Mouse (Mus musculus) liver (tissue): ENCODE measurements around the gene Akap2.

Source experiments
- DNase-seq: peaks from one replicate; pipeline ENCODE4 v3.0.0-alpha.2; 2020; ENCODE audit warnings: mixed read lengths

Gene Akap2

GRCm38 (mm10) chr4:57916201-57916661 lies 198.8 kb downstream of the Akap2 start, which contains the start of gene D630039A03Rik:
D630039A03Rik (minus strand) TSS chr4:57916297.
- peak; percentile 27 for DNase-seq

- no peak for DNase-seq
Measured at GRCm38 (mm10) chr4:57916711-57917110, 199.3 kb downstream of the Akap2 start.

DNA sequence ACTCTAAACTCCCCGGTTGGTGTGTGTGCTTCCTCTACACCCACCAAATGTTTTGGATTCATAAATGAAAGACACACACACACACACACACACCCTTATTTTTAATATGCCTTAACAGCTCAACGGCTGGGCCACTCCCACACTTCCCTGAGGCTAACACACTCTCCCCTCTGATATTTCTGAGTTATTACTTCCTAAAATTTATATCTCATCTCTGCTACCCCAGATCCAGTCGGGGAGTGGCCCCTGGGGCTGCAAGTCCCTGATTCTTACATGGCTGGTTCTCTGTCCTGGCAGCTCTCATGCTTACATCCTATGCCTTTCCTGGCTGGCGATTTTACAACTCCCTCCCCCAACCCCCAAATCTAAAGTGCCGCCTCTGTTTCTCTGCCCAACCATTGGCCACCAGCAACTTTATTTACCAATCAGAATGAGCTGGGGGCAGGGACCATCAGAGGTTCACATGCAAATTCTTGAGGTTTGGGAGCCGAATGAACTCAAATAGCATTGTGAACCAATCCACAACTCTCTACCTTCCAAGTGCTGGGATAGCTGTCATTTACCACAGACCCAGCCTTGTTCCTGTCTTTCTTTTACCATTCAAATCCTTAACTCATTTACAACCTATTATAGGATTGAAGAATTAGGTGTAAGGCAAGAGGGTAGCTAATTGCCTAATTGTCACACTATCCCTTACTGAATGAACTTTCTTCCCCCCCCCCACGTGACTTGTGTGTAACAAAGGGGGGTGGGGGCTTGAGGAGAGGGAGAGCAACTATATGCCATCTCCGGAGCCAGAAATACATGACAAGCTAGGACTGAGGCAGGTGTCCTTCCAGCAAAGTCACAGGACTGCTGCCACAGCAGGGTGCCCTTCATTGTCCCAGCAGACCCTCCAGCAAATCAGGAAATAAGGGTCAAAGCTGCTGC lies 202.3 kb downstream of the Akap2 start:
- no peak for DNase-seq

DNA sequence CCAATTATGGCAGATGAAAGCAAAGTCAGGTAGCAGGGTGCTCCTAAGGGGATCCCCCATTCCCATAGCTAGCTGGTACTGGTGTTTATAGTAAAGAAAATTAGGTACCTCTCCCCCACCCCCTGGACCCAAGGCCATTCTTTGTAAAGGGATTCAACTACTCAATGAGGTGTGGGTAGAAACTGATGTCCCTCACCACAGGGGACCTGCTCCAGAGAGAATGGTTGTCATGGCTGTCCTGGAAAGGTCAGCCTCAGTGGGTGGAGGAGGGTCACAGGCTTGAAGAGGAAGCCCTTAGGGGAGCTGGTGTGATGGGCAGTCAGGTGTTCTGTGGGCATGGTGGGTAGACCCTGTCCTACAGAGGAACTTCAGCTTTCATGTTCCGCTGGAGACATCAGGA lies 203.1 kb downstream of the Akap2 start:
- DNase-seq, result no peak

GRCm38 (mm10) chr4:57922171-57922570 lies 204.7 kb downstream of the Akap2 start:
- DNase-seq, result no peak

DNA sequence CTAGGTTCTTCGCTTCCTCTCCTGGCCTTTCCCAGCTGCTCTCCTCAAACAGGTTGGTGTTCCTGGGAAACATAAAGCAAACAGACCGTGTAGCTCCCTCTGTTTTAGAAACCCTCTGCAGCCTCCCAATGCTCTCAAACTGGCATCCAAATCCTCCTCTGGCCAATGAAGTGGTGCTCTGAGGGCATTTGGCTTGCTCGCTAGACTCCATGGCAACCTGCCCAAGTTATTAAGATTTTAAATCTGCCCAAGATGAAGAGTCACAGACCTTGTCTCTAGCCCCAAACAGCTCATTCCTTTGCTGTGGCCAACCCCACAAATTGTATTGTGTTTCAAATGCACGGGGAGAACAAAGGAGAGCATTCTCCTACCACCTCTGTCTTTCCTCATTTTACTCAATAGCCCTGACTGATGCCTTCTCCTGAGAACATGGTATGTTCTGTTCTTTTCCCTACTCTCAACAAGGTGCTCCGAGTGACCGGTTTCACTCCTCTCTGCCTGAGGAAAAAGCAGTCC lies 207.2 kb downstream of the Akap2 start:
- no peak for DNase-seq

GRCm38 (mm10) chr4:57927464-57928205 lies 210.2 kb downstream of the Akap2 start:
- no peak for DNase-seq

GRCm38 (mm10) chr4:57930559-57931170 lies 213.2 kb downstream of the Akap2 start:
- DNase-seq, result no peak

- no peak for DNase-seq
Measured at GRCm38 (mm10) chr4:57934181-57934580, 216.7 kb downstream of the Akap2 start.

- DNase-seq, result no peak
Measured at GRCm38 (mm10) chr4:57937292-57937691, 219.8 kb downstream of the Akap2 start.

GRCm38 (mm10) chr4:57940631-57941030 lies 223.2 kb downstream of the Akap2 start:
- no peak for DNase-seq

- no peak for DNase-seq
Measured at GRCm38 (mm10) chr4:57942892-57943291, 225.4 kb downstream of the Akap2 start.
